Mouse (Mus musculus) lung, embryonic 16.5 days (tissue): ENCODE data around the gene Olfr155. TPM values are rescaled to one million over a fixed set of nuclear protein-coding genes. Genes with fewer than 3 reads are reported as not detected.

Experiments
- ATAC-seq: fragments of 200-750 bp; cut with Nextera tagmentation; 2 replicates; pipeline ENCODE4 v1.8.0; 2017; ENCODE audit warnings: low read depth, mild to moderate bottlenecking, moderate library complexity
- H3K27ac ChIP-seq: fragments of 300-500 bp; sonication (generic); 2 replicates; pipeline ENCODE4 v1.5.1; 2014; ENCODE audit warnings: mild to moderate bottlenecking, control low read depth, low read length
- H3K27me3 ChIP-seq: fragments of 300-500 bp; sonication (generic); 2 replicates; pipeline ENCODE4 v1.6.1; 2014; ENCODE audit warnings: low read depth, low read length, mixed read lengths; ENCODE audit not compliant: control insufficient read depth, insufficient read depth
- H3K36me3 ChIP-seq: fragments of 300-500 bp; sonication (generic); 2 replicates; pipeline ENCODE4 v1.6.1; 2014; ENCODE audit warnings: low read length; ENCODE audit not compliant: control insufficient read depth, insufficient read depth
- H3K4me1 ChIP-seq: fragments of 300-500 bp; sonication (generic); replicated peaks from 2 replicates; pipeline ENCODE4 v1.6.1; 2014; ENCODE audit warnings: low read length, mixed read lengths; ENCODE audit not compliant: control insufficient read depth, insufficient read depth
- H3K4me2 ChIP-seq: fragments of 300-500 bp; sonication (generic); 2 replicates; pipeline ENCODE4 v1.6.1; 2014; ENCODE audit warnings: low read depth, low read length, control low read depth
- H3K4me3 ChIP-seq: fragments of 300-500 bp; sonication (generic); 2 replicates; pipeline ENCODE4 v1.5.1; 2014; ENCODE audit warnings: mild to moderate bottlenecking, low read length, control low read depth
- H3K9ac ChIP-seq: fragments of 300-500 bp; sonication (generic); 2 replicates; pipeline ENCODE4 v1.6.1; 2014; ENCODE audit warnings: low read length, control low read depth
- H3K9me3 ChIP-seq: fragments of 300-500 bp; sonication (generic); 2 replicates; pipeline ENCODE4 v1.6.1; 2016; ENCODE audit warnings: low read length; ENCODE audit not compliant: control insufficient read depth
- WGBS: fragments of 180-500 bp; shearing (Covaris S2); extraction: QIAGEN DNeasy Blood & Tissue Kit; methylation state at CpG from one replicate; pipeline ENCODE4 v1.1.7; 2014; 5-methylcytosine and 5-hydroxymethylcytosine counted together
- polyA plus RNA-seq: library from polyadenylated mRNA; unstranded; fragments of >200 nt; fragmentation: Nextera tagmentation; extraction: Ambion mirVana; gene quantifications from 2 replicates; pipeline ENCODE4 v1.2.1, GENCODE M21; 2015

The Olfr155 gene
- polyA plus RNA-seq, result not detected in 2 replicates

DNA sequence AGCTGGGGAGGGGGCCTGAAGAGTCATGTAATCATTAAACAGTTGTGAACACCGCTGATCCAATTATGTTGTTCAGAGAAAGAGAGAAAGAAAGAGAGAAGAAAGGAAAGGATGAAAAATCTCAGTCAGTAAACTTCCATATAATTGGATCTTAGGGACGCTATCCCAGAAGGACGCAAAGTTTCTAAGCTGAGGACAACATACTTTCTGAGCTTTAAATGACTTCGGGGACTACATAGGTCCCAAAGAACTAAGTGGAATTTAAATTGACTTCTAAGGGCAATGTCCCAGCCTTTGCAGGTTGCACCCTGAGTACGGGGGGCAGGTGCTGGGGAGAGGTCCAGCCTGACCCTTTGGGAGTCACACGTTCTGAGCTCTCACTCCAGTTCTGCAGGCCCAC lies at the start of gene Olfr155:
Gene Olfr155, plus strand, starts transcription at position 301 of the 400 bp plus-strand sequence.
- Histone ChIP-seq H3K9ac (no peak within 1 kb of the TSS), H3K36me3 (no peaks in the 10 kb centered on the region), H3K4me2 (no peak within 1 kb of the TSS), H3K4me3 (no peak within 1 kb of the TSS), H3K27ac (no peak within 1 kb of the TSS), H3K9me3 (no peaks in the 10 kb centered on the region), H3K27me3 (no peaks in the 10 kb centered on the region), H3K4me1 (no peaks in the 10 kb centered on the region)
- 64% methylated on average over 6 of the region's 6 CpGs for WGBS
- ATAC-seq, result no peak

DNA sequence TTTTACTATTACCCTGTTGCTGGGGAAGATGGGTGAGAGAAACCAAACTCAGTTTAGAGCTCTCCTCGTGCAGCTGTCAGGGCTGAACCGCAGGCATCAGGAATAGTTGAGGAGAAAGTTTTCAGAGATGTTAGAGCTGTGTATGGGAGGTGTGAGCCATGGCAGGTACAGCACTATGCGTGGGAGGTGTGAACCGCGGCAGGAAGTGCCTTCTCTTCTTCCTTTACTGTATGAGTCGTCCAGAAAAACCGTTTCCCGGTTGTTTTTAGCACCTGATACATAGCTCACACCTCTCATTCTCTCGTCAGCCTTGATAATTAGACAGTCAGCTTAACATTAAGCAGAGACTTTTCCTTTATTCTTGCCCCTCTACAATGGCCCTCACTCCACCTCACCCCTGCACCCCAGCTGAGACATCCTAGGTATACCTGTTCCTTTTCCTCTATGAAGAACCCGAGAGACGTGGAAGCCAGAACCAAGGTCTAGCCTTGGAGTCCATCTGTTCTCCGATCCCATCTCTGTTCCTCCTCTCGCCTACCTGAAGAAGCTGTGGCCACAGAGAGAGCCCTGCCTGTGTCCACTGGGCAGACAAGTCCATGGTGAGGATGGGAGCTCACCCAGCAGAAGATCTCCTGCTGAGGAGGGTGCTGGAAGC lies 28.3 kb upstream of the Olfr155 start:
- H3K9ac ChIP-seq, result no peak overlapping the region

DNA sequence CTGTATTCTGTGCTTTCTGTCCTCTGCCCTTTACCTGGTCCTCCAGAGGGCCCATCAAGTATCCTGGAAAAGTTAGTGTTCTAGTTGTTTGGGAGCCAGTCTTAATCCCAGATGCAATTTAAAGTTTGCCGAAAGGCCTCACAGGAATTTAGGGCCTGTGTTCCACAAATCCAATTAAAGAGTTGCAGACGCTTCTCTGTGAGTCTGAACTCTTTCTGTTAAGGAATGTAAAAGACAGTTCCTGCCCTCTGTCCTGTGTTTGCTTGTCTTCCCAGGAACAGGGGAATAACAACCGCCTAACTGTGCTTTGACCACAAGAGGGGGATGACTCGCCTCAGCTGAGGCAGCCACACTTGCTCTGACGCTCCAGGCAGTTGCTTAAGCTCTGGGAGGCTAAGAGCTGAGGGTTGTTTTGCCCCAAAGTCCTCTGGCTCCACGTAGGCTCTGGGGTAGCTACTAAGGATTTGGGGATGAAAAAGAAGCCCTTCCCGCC lies 27.5 kb upstream of the Olfr155 start, which contains the start of gene Olfr156:
Gene Olfr156, minus strand, starts transcription at position 51 of the 493 bp plus-strand sequence.
- H3K4me3 ChIP-seq, result no peak within 1 kb of the TSS
- no peaks in the 10 kb centered on the region for H3K9me3 ChIP-seq
- WGBS, result 14% methylated on average over 7 of the region's 7 CpGs
- H3K36me3 ChIP-seq, result no peaks in the 10 kb centered on the region
- no peak within 1 kb of the TSS for H3K4me2 ChIP-seq
- no peak for ATAC-seq
- no peak within 1 kb of the TSS for H3K27ac ChIP-seq
- H3K9ac ChIP-seq, result no peak within 1 kb of the TSS
- no peaks in the 10 kb centered on the region for H3K27me3 ChIP-seq
- no peaks in the 10 kb centered on the region for H3K4me1 ChIP-seq

More for the DNA sequence above, 28.3 kb upstream of the Olfr155 start:
- H3K4me3 ChIP-seq, result no peak overlapping the region
- no peak overlapping the region for H3K27ac ChIP-seq
- H3K9me3 ChIP-seq, result no peaks in the 10 kb centered on the region
- no peaks in the 10 kb centered on the region for H3K4me1 ChIP-seq
- 71% methylated on average over 13 of the region's 13 CpGs for WGBS
- no peaks in the 10 kb centered on the region for H3K27me3 ChIP-seq
- no peaks in the 10 kb centered on the region for H3K36me3 ChIP-seq
- no peak overlapping the region for H3K4me2 ChIP-seq
- ATAC-seq, result no peak

DNA sequence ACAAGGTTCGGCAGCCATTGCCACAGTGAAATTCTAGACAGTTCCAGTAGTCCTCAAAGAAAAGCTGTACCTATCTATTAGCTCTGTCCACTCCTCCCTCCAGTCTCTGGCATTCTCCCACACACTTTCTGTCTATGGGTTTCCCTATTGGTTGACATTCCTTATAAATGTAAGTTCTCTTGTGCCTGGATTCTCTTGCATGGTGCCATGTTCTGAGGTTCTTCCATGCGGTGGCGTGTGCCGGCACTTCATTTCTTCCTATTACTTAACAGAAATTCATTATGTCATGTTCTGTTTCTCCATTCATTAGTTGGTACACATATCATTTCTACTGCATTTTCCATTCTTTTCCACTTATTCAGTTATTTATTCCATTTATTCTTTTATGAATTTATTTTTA lies 22.6 kb upstream of the Olfr155 start:
- no peak overlapping the region for H3K9ac ChIP-seq
- no peaks in the 10 kb centered on the region for H3K36me3 ChIP-seq
- H3K27ac ChIP-seq, result no peak overlapping the region
- no peaks in the 10 kb centered on the region for H3K27me3 ChIP-seq
- H3K4me1 ChIP-seq, result no peaks in the 10 kb centered on the region
- no peaks in the 10 kb centered on the region for H3K9me3 ChIP-seq
- 84% methylated on average over 4 of the region's 4 CpGs for WGBS
- H3K4me2 ChIP-seq, result no peak overlapping the region
- H3K4me3 ChIP-seq, result no peak overlapping the region
- ATAC-seq, result no peak

DNA sequence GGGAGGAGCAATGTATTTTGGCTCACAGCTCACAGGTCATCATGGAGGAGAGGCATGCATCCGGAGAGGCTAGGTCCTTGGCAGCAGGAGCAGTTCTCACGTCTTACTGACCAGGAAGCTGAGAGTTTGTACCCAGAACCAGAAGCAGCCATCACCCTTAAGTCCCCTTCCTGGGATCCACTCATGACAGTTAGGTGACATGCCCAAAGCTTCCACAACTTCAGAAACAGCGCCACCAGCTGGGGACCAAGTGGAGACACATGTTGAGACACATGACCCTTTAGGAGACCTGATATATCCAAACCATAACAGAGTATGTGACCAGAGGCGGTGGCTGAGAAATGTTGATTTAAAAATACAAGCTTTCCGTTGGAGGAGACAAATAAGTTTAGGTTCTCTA lies 19.3 kb upstream of the Olfr155 start:
- no peak overlapping the region for H3K9ac ChIP-seq
- H3K9me3 ChIP-seq, result no peaks in the 10 kb centered on the region
- no peaks in the 10 kb centered on the region for H3K27me3 ChIP-seq
- WGBS, result 57% methylated on average over 5 of the region's 5 CpGs
- H3K27ac ChIP-seq, result no peak overlapping the region
- H3K4me1 ChIP-seq, result no peaks in the 10 kb centered on the region
- no peak overlapping the region for H3K4me3 ChIP-seq
- H3K4me2 ChIP-seq, result no peak overlapping the region
- no peak for ATAC-seq
- no peaks in the 10 kb centered on the region for H3K36me3 ChIP-seq

DNA sequence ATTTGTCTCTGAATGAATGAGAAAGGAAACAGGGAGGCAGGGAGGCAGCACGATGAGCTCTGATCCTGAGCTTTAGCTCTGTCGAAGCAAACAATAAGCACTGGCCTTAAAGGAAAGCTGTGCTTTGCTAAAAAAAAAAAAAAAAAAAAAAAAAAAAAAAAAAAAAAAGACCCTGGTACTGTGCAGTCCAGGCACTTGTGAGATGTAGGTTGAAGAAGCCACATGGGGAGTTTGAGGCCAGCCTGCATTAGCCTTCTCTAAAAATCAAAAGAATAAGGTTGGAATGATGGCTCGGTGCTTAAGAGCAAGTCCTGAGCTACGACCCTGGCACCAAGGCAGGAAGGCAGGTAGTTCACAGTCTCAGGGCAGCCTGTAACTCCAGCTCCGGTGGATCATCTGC lies 17.6 kb upstream of the Olfr155 start:
- no peak overlapping the region for H3K9ac ChIP-seq
- H3K36me3 ChIP-seq, result no peaks in the 10 kb centered on the region
- no peak overlapping the region for H3K27ac ChIP-seq
- ATAC-seq, result no peak
- H3K27me3 ChIP-seq, result no peaks in the 10 kb centered on the region
- 67% methylated on average over 5 of the region's 5 CpGs for WGBS
- H3K9me3 ChIP-seq, result no peaks in the 10 kb centered on the region
- H3K4me1 ChIP-seq, result no peaks in the 10 kb centered on the region
- H3K4me2 ChIP-seq, result no peak overlapping the region
- no peak overlapping the region for H3K4me3 ChIP-seq

DNA sequence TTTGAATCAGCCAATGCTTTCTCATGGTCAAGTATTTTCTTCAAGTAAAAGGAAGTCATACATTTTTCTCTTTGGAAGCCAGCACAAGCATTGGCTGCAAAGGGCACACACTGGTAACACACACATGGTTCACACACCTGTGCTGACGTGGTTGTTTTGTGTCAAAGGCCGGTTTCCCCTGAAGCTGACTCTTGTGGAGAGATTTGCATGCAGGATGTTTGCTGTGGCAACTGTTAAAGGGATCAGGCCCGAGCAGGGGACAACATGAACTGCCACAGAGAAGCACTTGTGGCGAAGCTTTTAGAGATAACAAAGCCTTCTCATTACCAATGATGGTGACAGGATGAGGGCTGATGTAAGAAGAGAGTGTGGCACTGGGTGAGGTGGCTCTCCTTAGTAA lies 16.6 kb upstream of the Olfr155 start:
- Histone ChIP-seq H3K9me3 (no peaks in the 10 kb centered on the region), H3K4me3 (no peak overlapping the region), H3K4me1 (no peaks in the 10 kb centered on the region), H3K4me2 (no peak overlapping the region), H3K27ac (no peak overlapping the region), H3K36me3 (no peaks in the 10 kb centered on the region), H3K27me3 (no peaks in the 10 kb centered on the region), H3K9ac (no peak overlapping the region)
- 48% methylated on average over 4 of the region's 4 CpGs for WGBS
- ATAC-seq, result no peak

DNA sequence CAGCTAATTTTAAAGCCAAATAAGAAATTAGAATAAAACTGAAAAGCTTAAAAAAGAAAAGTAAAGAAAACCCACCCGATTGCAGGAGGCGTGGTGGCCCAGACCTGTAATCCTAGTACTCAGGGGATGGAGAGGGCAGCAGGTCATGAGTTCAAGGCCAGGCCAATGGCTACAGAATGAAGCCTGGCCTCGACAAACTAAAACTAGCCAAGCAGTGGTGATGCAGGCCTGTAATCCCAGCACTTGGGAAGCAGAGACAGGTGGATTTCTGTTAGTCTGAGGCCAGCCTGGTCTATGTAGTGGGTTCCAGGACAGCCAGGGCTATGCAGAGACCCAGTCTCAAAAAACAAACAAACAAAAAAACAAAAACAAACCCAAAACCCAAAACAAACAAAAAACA lies 13.0 kb upstream of the Olfr155 start:
- whole genome bisulfite sequencing, result 63% methylated on average over 3 of the region's 3 CpGs
- Histone ChIP-seq H3K9ac (no peak overlapping the region), H3K9me3 (no peaks in the 10 kb centered on the region), H3K4me2 (no peak overlapping the region), H3K27ac (no peak overlapping the region), H3K4me1 (no peaks in the 10 kb centered on the region), H3K4me3 (no peak overlapping the region), H3K27me3 (no peaks in the 10 kb centered on the region), H3K36me3 (no peaks in the 10 kb centered on the region)
- ATAC-seq, result no peak

DNA sequence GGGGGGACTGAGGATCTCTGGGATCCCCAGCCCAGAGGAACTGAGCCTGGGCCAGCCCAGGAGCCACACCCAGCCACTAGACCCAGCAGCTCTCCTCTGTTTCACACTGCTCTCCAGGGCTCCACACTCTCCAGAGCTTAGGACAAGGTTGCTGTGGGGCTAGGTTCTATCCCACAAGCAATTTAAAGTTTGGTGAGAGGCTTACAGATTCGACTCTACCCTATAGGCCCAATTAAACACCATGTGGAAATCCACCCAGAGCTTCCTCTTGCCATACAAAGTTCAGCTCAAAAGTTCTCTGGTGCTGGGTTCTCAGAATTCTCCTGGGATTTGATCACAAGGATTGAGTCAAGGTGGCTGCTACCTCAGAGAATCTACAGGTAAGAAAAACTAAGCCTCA lies 11.3 kb upstream of the Olfr155 start, which contains the start of gene Olfr157:
Gene Olfr157, minus strand, starts transcription at position 101 of the 400 bp plus-strand sequence.
- WGBS, result 48% methylated on average over 1 of the region's 1 CpGs

More for the DNA sequence above, 11.3 kb upstream of the Olfr155 start, which contains the start of gene Olfr157:
- no peak within 1 kb of the TSS for H3K4me3 ChIP-seq
- H3K27me3 ChIP-seq, result no peaks in the 10 kb centered on the region
- H3K4me2 ChIP-seq, result no peak within 1 kb of the TSS
- H3K27ac ChIP-seq, result no peak within 1 kb of the TSS
- H3K9ac ChIP-seq, result no peak within 1 kb of the TSS
- no peaks in the 10 kb centered on the region for H3K36me3 ChIP-seq
- H3K4me1 ChIP-seq, result no peaks in the 10 kb centered on the region
- no peak for ATAC-seq
- no peaks in the 10 kb centered on the region for H3K9me3 ChIP-seq
